Mouse (Mus musculus) liver, adult (tissue): Measurements from ENCODE around the gene Dnah8.
"Not testable (repeated sequence)": the region's sequence is repeated elsewhere in the genome, so short reads cannot be mapped to it uniquely, and the experiment has no call there.

Source experiments
- GATA4 ChIP-seq: IDR thresholded peaks from 2 replicates; pipeline ENCODE4 v1.6.1; 2014; ENCODE audit warnings: mild to moderate bottlenecking, low read length; ENCODE audit not compliant: insufficient replicate concordance

Dnah8 gene

GRCm38 (mm10) chr17:30619153-30619552 lies 5.0 kb upstream of the Dnah8 start:
- TF ChIP-seq GATA4 = no peak

GRCm38 (mm10) chr17:30620548-30620947 lies 3.6 kb upstream of the Dnah8 start:
- TF ChIP-seq GATA4 = no peak

- TF ChIP-seq GATA4 = no peak
These were observed 2.7 kb upstream of the Dnah8 start for GRCm38 (mm10) chr17:30621450-30621849.

DNA sequence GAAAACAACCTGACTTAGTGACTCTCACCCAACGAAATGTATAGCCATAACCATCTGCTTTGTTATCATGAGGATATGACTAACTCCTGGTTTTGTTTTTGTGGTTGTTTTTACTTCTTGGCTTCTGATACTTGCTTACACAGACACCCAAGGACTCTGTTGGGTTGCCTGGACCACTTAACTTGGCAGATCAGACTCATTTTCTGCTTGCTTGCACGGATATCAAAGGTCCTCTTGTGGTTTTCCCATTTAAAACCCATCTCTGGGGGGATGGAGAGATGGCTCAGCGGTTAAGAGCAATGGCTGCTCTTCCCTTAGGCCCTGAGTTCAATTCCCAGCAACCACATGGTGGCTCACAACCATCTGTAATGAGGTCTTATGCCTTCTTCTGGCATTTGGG lies 954 bp upstream of the Dnah8 start:
- no peak for TF ChIP-seq GATA4

DNA sequence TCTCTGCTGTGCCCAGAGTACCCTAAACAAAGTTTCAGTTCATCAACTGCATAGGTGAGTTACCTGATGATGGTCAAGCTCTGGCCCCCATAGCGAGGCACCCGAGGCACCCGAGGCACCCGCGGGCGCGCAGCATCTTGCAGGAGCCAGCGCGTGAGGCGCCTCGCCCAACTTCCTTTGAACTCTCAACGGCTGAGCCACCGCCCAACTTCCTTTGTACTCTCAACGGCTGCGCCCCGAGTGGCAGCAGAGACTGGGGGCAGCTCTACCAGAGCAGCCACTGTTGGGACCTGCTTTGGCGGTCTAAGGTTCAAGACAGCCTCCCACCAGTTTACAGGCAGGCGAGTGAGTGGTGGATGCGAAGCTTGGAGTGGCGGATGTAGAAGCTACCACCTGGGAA lies 2.6 kb downstream of the Dnah8 start, which contains the start of gene Glo1:
Glo1 (minus strand) TSS at position 153 of the 400 bp plus-strand sequence.
- not testable (repeated sequence) for TF ChIP-seq GATA4

DNA sequence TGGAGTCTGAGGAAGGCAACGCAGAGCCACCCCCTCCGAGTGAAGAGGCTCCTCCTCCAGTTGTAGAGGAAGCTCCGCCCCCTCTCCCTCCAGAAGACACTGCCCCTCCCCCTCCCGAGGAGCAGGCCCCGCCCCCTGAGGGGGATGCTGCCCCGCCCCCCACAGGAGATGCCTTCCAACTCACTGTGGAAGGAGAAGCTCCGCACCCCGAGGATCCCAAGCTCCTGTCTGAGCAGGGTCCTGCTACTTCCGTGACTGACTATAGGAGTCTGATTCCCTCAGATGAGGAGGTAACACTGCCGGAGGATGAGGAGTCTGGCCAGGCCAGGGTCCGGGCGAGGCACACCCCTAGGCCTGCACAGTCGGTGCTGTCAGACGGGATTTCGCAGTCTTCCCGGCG lies 11.2 kb downstream of the Dnah8 start:
- TF ChIP-seq GATA4 = no peak

GRCm38 (mm10) chr17:30637714-30638113 lies 13.6 kb downstream of the Dnah8 start:
- TF ChIP-seq GATA4 = no peak

DNA sequence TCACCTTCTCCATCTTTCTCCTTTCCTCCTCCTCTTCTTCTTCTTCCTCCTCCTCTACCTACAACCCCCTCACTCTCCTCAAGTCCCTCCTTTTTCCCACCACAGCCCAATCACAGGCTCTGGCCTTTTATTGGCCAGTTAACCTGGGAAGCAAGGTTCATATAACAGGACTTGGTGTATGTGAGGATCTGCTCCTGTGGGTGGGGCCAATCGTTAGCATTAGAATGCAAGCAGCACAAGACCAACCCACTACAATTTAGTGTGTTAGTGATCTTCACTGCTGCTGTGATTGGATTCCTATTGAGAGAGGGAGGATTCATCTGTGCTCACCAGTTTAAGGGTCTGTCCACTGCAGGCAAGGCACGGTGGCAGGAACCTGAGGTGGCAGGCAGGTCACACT lies 14.8 kb downstream of the Dnah8 start:
- TF ChIP-seq GATA4 = no peak

DNA sequence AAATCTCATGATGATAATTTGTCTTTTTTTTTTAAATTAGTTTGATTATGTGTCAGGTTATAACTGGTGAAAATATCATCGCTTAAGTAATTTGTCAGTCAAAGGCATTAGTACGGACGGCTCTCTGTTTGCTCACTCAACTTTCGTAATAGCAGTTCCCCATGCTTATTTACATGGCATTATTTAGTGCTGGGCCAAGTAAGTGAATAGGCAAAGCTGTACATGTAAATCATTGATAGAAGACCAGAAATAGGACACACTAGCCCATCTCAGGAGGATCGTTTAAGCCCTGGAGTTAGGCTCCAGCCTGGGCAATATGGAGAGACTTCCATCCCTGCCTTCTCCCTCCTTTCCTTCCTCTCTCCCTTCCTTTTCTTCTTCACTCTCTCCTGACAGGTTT lies 16.7 kb downstream of the Dnah8 start:
- TF ChIP-seq GATA4 = no peak

DNA sequence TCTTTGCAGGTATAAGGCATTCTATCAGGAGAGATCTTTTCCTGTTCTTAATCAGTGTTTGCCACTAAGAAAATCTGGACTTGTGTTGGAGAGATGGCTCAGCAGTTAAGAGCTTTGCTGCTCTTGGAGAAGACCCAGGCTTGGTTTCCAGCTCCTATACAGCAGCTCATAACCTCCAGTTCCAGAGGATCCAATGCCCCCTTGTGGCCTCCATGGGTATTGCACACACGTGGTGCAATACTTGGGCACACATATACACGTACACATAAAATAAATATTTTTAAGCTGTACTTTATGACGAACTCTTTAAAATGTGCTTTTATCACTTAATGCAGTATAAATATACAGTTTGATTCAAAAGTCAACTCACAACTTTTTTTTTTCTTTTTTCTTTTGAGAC lies 24.6 kb downstream of the Dnah8 start:
- TF ChIP-seq GATA4 = no peak

DNA sequence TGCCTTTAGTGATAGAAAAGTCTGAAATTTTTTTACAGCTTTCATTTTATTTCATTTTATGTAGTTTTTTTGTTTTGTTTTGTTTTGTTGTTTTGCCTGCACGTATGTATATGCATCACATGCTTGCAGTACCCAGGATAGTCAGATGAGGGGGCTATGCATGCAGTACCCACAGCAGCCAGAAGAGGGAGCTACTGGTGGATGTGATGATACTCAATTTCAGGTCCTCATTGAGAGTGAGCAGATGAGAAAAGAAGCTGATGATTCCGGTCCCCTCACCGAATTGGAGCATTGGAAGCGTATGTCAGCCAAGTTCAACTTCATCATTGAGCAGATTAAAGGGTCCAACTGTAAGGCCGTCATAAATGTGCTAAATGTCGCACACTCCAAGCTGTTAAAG lies 28.9 kb downstream of the Dnah8 start:
- no peak for TF ChIP-seq GATA4

- TF ChIP-seq GATA4 = no peak
These were observed 33.5 kb downstream of the Dnah8 start for GRCm38 (mm10) chr17:30657530-30658151.

DNA sequence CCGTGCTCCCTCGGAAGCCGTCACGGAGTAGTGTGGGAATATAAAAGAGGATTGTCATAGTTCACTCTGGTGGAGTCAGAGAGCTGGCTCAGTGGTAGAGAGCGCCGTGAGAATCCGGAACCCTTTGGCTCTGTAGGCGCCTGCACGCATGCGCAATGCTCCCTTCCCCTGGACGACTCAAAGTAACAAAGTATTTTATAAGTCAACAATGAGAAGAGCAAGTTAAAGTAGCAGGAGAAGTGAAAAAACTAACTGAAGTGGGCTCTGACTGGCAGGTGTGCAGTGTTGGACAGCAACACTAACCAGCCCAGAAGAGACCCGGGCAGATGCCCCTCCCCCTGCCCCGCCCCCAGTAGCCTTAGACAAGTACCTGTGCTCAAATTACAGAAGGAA lies 34.0 kb downstream of the Dnah8 start:
- TF ChIP-seq GATA4 = no peak

DNA sequence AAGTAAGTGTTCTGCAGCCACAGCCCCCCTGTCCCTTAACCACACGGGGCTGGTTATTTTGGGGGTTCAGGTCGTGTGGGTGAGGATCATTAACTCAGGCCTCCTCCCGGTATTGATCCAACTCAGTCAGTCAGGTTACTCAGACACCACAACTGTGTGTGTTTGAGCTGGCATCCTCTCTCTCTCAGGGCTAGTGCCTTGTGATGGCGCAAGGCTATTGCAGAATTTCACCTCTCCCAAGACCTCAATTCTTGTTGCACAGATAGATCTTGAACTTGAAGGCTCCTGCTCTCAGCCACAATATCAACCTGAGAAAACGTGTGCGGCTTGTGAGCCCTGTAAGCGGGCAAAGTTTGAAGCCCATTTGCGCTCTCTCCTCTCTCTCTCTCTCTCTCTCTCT lies 38.0 kb downstream of the Dnah8 start:
- 0 out of 2 replicates have a peak, but pooled peaks have one; percentile 21 for TF ChIP-seq GATA4

GRCm38 (mm10) chr17:30663170-30663569 lies 39.0 kb downstream of the Dnah8 start:
- peak; percentile 96 for TF ChIP-seq GATA4

GRCm38 (mm10) chr17:30664856-30665255 lies 40.7 kb downstream of the Dnah8 start:
- no peak for TF ChIP-seq GATA4

- no peak for TF ChIP-seq GATA4
These were observed 48.4 kb downstream of the Dnah8 start for GRCm38 (mm10) chr17:30672556-30672955.
